Mouse (Mus musculus): ENCODE data around the gene Pde11a.

GRCm38 (mm10) chr2:76014659-76015058 lies 323.9 kb downstream of the Pde11a start:
- TF ChIP-seq POLR2A (IDR thresholded peaks at IDR 0.05; ENCODE audit: insufficient read depth, low read depth, low read length) (no peak), CTCF (IDR thresholded peaks at IDR 0.05; ENCODE audit: insufficient read depth, low read depth, low read length) (no peak)

Data from olfactory bulb, adult 2 months (tissue).